Mouse (Mus musculus) retina, adult 2 months (tissue): ENCODE results near the gene Erlec1.

Experiments
- DNase-seq: peaks from one replicate; pipeline ENCODE4 v3.0.0-alpha.2; 2012; ENCODE audit warnings: low read depth, low spot score

The Erlec1 gene

DNA sequence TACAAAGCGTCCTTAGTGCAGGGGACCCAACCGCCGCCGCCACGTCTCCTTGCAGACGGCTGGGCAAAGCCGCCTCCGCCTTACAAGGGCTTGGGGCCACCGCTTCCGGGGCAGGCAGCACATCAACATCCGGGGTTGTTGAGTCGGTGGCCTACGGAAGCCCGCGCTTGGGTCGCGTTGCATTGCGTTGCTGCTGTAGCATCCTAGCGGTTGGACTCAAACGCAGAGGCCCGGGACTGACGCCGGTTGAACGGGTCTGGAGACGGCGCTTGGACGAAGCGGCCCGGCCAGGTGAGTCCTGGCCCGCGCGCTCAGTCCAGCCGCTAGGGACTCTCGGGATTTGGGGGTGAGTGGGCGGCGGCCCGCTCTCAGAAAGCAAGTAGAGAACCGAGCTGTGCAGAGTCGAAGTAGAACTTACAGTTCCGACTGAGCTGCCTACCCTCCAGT is at the start of gene Erlec1:
Erlec1 (minus strand) TSS at position 57 of the 447 bp plus-strand sequence.
- peak; percentile 69 for DNase-seq

DNA sequence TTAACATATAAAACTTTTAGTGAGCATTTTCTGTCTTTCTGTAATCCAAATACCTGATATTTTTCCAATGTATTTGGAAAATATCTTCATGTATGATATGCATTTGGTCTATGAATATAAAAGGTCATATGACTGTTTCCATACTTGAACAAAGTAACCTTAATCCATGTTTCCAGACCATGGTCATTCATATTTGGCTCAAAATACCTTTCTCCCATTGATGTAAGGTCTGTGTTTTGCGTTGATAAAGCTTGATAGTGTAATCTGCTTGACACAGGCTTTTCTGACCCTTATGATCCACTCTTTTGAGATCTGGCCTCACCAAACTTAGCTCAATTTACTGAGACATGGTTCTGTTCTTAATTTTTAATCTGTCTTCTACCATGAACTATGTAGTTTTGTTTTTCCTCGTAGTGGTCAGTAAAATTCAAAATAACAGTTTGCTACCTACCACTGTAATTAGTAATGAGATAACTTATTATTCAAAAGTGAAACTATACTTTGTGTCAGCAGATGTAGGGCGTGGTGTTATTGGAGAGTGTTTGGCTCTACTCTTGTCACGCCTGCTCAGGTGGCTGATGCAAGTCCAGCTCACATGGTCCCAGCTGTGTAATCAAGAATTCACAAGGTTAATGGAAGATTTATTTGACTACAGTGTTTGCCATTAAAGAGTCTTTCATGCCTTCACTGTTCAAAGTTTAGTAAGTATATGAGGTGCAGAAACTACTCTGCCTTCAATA is 47.2 kb upstream of the Erlec1 start:
- no peak for DNase-seq

DNA sequence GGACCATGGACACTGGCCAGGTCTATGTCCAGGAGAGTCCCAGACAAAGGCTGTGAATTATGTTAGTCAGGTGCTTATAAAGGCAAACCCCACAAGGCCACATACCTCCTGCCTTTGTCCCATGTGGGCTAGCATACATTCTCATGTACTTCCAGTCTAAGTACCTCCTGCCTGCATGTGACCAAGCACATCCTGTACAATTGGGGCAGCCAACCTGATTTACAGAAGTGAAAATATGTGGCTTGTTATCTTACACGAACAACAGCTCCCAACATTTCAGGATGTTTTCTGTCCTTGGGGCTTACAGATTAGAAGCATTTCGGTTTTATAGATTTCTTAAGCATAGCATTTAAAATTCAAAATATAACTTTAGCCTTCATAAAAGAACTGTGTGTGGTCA is 45.9 kb upstream of the Erlec1 start:
- no peak for DNase-seq

DNA sequence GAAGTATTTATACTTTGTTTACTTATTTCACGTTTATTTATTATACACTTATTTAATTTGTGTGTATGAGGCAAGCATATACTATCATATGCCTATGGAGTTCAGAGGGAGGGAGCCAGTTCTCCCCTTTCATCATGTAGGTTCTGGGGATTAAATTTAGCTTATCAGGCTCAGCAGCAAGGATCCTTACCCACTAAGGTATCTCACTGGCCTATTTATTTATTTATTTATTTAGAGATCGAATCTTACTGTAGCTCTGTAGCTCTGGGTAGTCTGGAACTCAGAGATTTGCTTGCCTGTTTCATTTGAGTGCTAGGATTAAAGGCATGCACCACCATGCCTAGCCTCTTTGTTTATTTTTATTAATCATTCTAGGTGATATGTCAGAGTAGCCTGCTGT is 44.6 kb upstream of the Erlec1 start:
- no peak for DNase-seq

DNA sequence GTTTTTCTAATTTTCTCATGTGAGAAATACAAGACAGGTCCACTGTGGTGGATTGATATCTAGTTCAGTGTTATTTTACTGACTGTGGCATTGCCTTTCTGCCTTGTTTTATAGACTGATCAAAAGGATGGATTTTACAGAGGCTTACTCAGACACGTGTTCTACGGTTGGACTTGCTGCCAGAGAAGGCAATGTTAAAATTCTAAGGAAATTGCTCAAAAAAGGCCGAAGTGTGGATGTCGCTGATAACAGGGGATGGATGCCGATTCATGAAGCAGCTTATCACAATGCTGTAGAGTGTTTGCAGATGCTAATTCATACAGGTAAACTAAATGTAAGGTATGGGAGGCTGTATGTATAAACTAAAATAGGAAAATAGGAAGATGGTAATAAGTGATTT is 44.1 kb upstream of the Erlec1 start:
- DNase-seq = no peak

DNA sequence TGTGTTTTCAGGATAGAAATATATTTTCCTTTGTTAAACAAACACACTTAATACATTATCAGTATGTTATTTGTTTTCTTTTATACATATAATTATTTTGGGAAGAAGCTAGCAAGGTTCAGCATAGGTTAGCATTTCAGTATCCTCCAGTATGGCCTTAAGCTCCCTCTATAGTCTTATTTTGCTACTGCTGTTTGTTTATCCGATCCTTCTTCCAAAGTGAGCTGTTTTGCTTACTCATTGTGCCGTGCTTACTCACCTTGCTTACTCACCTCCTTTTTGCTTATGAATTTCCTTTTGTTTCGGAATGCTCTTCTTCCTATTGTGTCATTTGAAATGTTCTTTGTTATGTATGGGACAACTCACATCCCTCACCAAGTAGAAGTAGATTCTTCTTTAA is 42.5 kb upstream of the Erlec1 start:
- no peak for DNase-seq

DNA sequence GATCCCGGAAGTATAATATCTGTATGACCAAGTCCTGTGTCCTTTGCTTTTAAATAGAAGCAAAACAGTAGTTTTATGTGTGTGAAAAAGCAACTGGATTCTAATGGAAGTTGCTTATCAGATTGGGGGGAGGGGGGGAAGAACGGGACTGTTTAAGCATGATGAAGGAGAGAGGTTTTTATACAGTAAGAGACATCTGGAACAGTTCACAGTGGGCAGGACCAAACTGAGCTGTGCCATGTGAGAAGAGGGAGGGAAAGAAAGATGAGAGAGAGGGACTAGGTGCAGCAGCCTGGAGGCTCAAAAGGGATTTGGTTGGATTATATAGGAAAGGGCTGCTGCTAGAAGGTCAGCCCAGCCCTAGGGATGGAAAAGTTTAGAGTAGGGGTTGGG is 32.5 kb upstream of the Erlec1 start:
- DNase-seq = no peak

DNA sequence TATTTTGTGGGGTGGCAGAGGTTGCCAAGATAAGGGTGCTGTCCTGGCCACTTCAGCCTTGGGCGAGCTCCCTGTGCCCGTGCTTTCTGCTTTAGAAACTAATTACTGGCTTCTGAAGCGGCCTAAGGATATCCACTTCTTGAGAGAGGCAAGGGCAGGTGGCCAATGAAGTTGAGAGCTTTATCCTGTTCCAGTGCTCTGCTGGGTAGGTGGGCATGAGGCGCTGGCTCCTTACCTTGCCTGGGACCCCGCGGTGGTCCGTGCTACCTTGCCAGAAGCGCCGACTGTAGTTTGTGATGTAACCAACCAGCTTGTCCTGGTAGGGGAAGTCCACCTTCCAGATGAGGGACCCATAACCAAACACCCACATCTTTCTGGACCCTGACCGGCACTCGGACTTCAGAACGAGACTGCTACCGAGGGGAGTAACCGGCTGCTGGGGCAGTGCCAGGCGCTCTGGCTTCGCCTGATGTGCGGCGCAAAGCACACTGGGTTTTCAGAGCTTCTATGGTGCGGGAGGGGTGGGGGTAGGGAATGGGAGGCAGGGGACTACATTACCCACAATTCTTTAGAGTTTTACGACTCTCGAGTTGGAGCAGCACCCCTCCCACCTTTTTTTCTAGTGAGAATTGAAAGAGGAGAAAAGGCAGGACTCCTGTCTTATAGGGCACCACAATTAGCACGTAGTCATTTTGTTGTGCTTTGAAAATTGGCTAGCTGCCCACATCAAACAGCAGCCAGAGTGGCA is 31.9 kb upstream of the Erlec1 start, which contains the start of gene Chac2:
Chac2 (minus strand) TSS at position 474 of the 748 bp plus-strand sequence.
- DNase-seq = peak; percentile 73

DNA sequence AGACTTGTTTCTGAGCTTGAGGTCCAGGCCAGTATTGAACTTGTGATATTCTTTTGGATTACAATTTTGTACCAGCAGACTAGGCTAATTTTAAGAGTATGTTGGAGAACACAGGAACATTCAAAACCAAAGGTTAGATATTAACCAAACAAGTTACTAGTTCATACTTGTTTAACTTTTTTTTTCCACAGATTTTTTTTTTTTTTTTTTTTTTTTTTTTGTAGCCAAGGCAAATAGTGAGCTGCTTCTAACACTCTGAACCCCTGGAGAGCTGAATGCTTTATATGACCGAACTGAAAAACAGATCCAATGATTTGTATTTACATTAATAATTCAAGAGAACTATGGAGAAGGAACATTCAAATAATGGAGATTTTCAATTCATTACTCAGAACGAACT is 31.1 kb upstream of the Erlec1 start:
- no peak for DNase-seq

DNA sequence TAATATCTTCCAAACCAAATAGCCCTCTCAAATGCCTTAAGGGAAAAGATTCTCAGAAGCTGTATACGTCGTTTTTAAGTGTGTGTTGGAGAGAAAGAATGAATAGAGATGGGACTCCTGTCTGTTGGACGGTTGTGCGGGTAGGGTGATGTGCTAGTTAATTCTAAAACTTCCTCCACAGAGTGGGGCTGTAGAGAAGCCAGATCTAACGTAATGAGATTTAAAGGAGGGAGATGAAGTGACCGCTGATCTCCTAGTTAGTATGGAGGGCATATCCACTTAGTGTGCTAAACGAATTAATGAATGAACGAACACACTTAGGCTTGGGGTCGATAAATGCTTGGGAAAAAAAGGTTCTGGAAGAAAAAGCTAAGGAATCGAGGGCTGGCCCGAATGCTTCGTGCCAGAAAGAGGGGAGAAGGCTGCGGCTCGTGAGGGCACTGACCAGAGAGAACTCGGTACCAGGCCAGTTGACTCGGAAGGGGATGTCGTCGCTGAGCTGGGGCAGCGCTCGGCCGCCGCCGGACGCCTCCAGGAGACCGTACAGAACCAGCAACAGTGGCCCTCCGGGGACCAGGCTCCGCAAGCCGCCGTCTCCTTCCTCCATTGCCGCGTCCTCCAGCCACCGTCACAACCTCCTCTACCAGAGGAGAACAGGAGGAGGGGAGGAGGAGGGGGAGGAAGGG is 523 bp downstream of the Erlec1 start:
- peak; percentile 53 for DNase-seq

DNA sequence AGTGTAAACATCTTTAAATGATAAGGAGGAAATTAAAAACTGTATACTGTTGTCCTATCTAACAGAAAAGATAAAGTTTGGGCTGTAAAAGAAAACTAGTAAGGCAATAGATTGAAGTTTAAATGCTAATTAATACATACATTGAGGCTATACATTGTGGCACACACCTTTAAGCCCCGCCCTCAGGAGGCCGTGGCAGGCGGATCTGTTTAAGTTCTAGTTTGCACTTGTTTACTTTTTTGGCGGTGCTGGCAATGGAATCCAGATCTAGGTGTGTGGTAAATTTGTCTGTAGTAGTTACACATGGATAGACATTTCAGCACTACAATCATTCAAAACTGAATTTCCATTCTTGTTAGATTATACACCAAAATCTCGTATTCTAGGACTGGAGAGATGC is 1.3 kb downstream of the Erlec1 start:
- DNase-seq = no peak

DNA sequence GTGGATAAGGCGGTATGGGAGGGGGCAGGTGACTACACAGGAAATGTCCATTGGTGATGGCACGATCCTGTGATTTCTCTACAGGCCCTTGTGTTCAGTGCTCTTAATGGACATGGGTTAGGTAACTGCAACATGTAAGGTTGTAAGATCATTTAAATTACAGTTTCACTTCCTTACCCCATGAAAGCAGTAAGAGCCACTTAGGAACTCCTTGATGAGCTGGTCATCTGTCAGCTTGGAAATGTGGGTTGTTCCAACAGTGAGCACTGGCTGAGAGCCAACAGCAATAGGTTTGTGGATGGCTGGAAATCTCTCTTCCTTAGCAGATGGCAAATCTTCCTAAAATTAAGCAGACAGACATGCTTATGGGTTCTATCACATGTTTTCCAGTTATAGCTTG is 10.6 kb downstream of the Erlec1 start:
- DNase-seq = no peak

DNA sequence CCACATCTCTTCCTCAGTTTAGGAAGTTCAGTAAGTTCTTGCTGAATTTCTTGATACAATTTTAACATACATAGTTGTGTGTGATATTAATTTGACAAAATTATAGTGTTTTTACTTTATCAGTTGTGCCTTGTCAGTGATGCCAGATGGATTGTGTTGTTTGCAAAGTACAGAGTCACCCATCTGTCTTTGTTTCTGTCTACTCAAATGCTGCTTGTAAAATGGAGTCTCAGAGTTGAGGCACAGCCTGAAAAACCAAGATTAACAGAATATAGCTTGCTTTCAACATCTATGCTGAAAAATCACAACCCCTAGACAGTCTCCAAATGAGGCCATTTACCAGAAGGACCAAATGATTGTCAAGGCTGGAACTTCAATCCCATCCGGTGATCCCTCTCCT is 25.6 kb downstream of the Erlec1 start:
- DNase-seq = no peak

DNA sequence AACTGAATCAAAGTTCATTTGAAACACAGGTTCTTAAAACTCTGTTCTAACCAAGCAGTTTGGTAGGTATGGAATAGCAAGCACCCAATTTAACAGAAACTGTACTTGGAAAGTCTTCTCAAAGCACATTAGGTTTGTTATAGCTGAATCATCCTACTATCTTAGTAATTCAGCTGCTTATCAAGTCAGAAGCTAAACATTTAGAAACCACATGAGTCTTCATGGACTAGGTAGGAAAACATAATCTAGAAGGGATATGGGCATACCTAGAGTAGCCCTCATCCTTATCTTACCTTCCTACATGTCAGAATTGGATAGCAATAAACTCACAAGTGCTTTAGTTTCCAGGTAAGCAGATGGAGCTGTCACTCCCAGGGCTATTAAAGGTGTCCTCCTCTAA is 26.1 kb downstream of the Erlec1 start:
- no peak for DNase-seq

DNA sequence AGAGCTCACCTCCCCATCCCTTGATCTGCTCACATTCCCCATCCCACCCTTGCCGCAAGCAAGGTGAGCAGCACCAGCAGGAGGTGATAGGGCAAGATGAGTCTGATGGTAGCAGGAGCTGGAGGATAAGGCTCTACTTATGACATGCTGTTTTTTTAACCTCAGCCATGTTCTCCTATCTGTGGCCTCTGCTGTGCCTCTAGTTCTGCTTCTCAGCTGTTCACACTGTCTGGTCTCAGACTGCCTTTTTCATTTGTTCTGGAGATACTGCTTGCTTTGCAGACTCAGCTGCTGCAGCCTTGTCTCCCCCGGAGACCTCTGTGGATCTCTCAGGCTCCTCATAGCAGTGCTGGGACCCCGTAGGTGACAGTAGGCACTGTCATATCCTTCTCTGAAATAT is 30.9 kb downstream of the Erlec1 start:
- DNase-seq = no peak

DNA sequence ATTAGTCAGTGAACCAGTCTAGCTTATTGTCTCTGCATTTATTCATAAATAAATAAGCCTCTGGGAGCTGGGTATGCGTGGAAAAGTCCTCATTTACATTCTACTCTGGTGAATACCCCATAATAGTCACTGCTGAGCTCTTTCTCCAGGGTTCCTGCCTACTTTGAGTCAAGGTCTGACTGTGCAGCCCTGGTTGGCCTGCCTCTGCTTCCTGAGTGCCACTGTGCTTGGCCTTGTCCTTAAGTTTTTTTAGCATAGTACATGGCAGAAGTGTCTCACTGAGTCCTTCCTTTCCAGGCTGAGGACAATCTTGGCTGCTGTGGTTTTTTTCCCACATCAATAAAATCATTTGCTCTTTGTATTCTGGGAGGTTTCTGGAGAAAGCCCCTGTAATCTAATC is 33.5 kb downstream of the Erlec1 start:
- no peak for DNase-seq

DNA sequence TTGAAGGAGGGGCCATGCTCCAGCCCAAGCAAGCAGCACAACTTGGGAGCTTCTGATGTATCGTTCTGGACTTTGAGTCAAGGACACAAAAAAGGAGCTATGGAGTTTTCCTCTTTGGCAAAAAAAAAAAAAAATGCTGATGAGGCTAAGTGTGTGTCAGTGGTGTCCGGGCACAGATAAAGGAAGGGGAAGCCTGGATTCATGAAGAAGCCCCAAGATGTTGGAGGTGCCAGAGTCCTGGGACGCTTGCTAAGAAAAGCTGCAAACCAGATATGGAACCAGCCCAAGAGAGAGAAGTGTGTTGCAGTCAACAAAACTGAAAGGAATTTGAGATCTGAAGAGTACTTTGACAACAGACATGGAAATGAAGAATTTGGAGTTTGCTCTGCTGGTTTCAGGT is 41.8 kb downstream of the Erlec1 start:
- DNase-seq = no peak

DNA sequence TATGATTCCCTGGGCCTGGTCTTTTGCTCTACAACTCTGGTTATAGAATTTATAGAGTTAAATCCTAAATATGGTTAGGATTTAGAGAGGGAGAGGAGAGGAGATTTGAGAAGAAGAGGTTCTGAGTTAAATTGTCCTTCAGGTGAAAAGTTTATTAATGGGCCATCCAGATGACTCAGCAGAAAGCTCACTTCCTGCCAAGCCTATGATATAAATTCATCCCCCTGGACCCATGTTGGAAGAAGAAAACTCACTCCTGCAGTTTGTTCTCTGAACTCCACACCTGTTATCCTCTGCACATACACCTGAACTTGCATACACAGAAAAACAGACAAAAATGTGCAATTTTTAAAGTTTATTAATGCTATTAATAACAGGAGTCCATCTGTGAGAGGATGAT is 54.8 kb downstream of the Erlec1 start:
- DNase-seq = no peak

DNA sequence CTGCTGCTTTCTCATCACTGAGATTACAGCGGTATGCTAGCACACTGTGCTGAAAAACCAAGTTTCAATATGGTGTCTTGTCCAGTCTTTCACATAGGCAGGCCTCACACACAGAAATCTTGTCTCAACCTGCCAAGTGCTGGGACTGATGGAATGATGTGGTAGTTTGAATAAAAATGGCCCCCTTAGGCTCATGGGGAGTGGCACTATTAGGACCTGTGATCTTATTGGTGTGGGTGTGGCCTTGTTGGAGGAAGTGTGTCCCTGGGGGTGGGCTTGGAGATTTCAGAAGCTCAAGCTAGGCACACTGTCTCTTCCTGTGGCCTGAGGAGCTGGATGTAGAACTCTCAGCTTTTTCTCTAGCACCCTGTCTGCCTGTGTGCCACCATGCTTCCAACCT is 57.9 kb downstream of the Erlec1 start:
- DNase-seq = no peak

DNA sequence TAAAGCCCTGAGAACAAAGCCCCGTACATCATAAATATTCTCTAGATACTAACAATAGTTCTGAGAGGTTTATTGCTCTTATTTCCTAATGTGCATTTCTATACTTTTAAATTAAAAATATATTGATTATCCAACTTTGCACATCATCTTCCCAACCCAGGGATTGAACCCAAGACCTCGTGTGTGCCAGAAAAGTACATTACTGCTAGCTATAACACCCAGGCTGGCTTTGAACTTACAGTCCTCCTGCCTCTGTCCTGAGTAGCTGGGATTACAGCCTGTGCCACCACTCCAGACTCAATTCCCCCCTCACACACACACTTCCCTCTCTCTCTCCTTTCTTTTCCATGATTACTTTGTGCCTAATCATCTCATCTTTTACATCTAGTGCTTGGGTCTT is 66.0 kb downstream of the Erlec1 start:
- DNase-seq = no peak

DNA sequence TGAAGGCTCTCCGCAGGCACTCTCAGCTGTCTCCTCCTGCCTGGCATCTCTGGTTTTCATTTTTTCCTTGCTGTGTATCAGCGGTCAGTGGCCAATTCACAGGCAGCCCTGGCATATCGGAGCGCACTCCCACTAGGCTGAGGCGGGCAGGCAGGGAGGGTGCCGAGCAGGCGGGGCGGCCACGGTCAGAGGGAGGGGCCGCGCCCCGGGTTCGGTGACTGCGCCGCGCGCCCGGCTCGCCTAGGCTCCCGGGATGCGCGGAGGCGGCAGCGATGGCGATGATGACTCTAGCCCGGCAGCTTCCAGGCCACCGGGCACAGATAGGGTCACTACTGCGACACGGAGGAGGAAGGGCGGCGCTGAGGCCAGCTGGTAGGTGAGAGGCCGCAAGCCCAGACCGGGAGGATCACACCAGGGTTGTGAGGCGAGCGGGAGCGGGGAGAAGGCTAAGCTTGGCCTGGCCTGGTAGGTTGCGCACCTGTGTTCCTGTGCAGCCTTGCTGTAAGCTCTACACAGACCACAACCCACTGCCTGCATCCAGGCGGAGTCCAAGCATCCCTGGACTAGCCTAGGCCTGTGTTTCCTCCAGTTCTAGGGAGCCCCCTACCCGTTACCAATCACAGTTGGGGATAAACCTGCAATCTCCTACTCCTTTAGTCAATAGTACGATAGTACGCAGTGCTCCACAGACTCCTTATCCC is 68.8 kb downstream of the Erlec1 start, which contains the start of the genes Gpr75 and Asb3:
Gpr75 (plus strand) TSS at position 188 of the 701 bp plus-strand sequence.
Asb3 (plus strand) TSS at position 246 of the 701 bp plus-strand sequence.
- DNase-seq = peak; percentile 22
